Mouse (Mus musculus) bone marrow, adult 2 months (tissue): ENCODE results near the gene Smim27. TPM values are rescaled to one million over a fixed set of nuclear protein-coding genes. Genes with fewer than 3 reads are reported as not detected.

ENCODE experiments used
- H3K27ac ChIP-seq: fragments of 200-500 bp; 2 replicates; pipeline ENCODE4 v1.5.1; 2012; ENCODE audit warnings: low read depth, mild to moderate bottlenecking, control low read depth, inconsistent platforms, low read length; ENCODE audit not compliant: control insufficient read depth, poor library complexity, insufficient read depth
- H3K4me1 ChIP-seq: fragments of 200-500 bp; 2 replicates; pipeline ENCODE4 v1.6.1; 2011; ENCODE audit warnings: low read length; ENCODE audit not compliant: control insufficient read depth, insufficient read depth
- H3K4me3 ChIP-seq: fragments of 200-500 bp; replicated peaks from 2 replicates; pipeline ENCODE3; 2011; ENCODE audit warnings: mild to moderate bottlenecking, low read depth, low read length, control low read depth; ENCODE audit not compliant: control insufficient read depth
- CTCF ChIP-seq: fragments of 200-500 bp; IDR thresholded peaks from 2 replicates; pipeline ENCODE4 v1.5.1; 2011; ENCODE audit warnings: low read length, control low read depth; ENCODE audit not compliant: control insufficient read depth, insufficient read depth
- POLR2A ChIP-seq: fragments of 200-500 bp; IDR thresholded peaks from 2 replicates; pipeline ENCODE4 v1.6.1; 2011; ENCODE audit warnings: low read depth, mild to moderate bottlenecking, control low read depth, low read length, borderline replicate concordance; ENCODE audit not compliant: control insufficient read depth
- WGBS: fragments of 180-500 bp; shearing (Covaris S2); methylation state at CpG from one replicate; pipeline ENCODE4 v1.1.7; 2018; 5-methylcytosine and 5-hydroxymethylcytosine counted together
- polyA plus RNA-seq: library from polyadenylated mRNA; stranded (reverse); fragments of >200 nt; gene quantifications from 2 replicates; pipeline ENCODE4 v1.2.4, GENCODE M21; 2011; ENCODE audit warnings: low replicate concordance; ENCODE audit not compliant: missing spikeins, insufficient read depth, insufficient read length

Gene Smim27
- 12.2 and 13.7 TPM in 2 replicates for polyA plus RNA-seq

- peak within 1 kb of the TSS; percentile 97 for H3K4me3 ChIP-seq
- H3K27ac ChIP-seq, result peak within 1 kb of the TSS; percentile 98
- TF ChIP-seq CTCF (no peak), POLR2A (peak; percentile 96)
- WGBS, result under 1% methylated on average over 38 of the region's 38 CpGs
- H3K4me1 ChIP-seq, result peaks cover 1% of the 10 kb centered on the region; the same call in 1 of the 2 replicates
These were observed at the start of gene Smim27, which contains the start of gene Topors for GRCm38 (mm10) chr4:40269430-40270032. Smim27 (plus strand) TSS chr4:40269579. Topors (minus strand) TSS chr4:40269850.

- Histone ChIP-seq H3K27ac (no peak overlapping the region), H3K4me3 (no peak overlapping the region), H3K4me1 (no peaks in the 10 kb centered on the region)
- WGBS, result 87% methylated on average over 12 of the region's 12 CpGs
- TF ChIP-seq CTCF, result no peak
- TF ChIP-seq POLR2A, result no peak
These were observed 48.9 kb upstream of the Smim27 start for GRCm38 (mm10) chr4:40220437-40220836.

GRCm38 (mm10) chr4:40221004-40221760 is 48.2 kb upstream of the Smim27 start:
- Histone ChIP-seq H3K27ac (no peak overlapping the region), H3K4me3 (no peak overlapping the region), H3K4me1 (no peaks in the 10 kb centered on the region)
- WGBS, result 83% methylated on average over 14 of the region's 14 CpGs
- TF ChIP-seq CTCF, result no peak
- no peak for TF ChIP-seq POLR2A

GRCm38 (mm10) chr4:40221876-40222585 is 47.3 kb upstream of the Smim27 start:
- WGBS, result 83% methylated on average over 21 of the region's 21 CpGs
- TF ChIP-seq CTCF, result no peak
- no peak for TF ChIP-seq POLR2A
- H3K27ac ChIP-seq, result no peak overlapping the region
- no peaks in the 10 kb centered on the region for H3K4me1 ChIP-seq
- no peak overlapping the region for H3K4me3 ChIP-seq

GRCm38 (mm10) chr4:40226095-40226494 is 43.3 kb upstream of the Smim27 start:
- H3K27ac ChIP-seq, result no peak overlapping the region
- TF ChIP-seq POLR2A (no peak), CTCF (no peak)
- 84% methylated on average over 5 of the region's 5 CpGs for WGBS
- H3K4me3 ChIP-seq, result no peak overlapping the region
- no peaks in the 10 kb centered on the region for H3K4me1 ChIP-seq

GRCm38 (mm10) chr4:40227131-40227530 is 42.2 kb upstream of the Smim27 start:
- no peak overlapping the region for H3K27ac ChIP-seq
- WGBS, result 89% methylated on average over 11 of the region's 11 CpGs
- H3K4me1 ChIP-seq, result no peaks in the 10 kb centered on the region
- H3K4me3 ChIP-seq, result no peak overlapping the region
- TF ChIP-seq CTCF (no peak), POLR2A (no peak)

GRCm38 (mm10) chr4:40227886-40228285 is 41.5 kb upstream of the Smim27 start:
- H3K4me1 ChIP-seq, result no peaks in the 10 kb centered on the region
- TF ChIP-seq CTCF (no peak), POLR2A (no peak)
- H3K4me3 ChIP-seq, result no peak overlapping the region
- 90% methylated on average over 7 of the region's 7 CpGs for WGBS
- H3K27ac ChIP-seq, result no peak overlapping the region

DNA sequence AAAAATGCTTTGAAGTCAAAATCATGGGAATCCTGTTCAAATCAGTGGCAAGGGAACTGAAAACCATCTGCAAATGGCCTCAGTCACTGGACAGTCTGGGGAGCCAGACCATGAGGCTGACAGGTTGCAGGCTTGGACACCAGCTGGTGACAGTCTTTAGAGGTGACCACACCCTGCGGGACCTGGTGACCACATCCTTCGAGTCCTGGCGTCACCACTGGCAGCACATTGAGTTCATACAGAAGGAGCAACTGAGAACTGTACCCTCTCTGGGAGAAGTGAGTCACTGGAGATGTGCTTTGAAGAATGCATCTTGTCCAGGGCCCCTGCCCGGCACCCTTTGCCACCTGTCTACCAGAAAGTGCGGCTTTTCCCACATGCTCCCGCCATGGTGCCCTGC is 39.7 kb upstream of the Smim27 start:
- WGBS, result 72% methylated on average over 6 of the region's 6 CpGs
- no peak for TF ChIP-seq CTCF
- no peak for TF ChIP-seq POLR2A
- Histone ChIP-seq H3K4me3 (no peak overlapping the region), H3K4me1 (no peaks in the 10 kb centered on the region; the same call in 1 of the 2 replicates), H3K27ac (no peak overlapping the region)
